Mouse (Mus musculus): ENCODE data around the gene Pnpla1.

DNA sequence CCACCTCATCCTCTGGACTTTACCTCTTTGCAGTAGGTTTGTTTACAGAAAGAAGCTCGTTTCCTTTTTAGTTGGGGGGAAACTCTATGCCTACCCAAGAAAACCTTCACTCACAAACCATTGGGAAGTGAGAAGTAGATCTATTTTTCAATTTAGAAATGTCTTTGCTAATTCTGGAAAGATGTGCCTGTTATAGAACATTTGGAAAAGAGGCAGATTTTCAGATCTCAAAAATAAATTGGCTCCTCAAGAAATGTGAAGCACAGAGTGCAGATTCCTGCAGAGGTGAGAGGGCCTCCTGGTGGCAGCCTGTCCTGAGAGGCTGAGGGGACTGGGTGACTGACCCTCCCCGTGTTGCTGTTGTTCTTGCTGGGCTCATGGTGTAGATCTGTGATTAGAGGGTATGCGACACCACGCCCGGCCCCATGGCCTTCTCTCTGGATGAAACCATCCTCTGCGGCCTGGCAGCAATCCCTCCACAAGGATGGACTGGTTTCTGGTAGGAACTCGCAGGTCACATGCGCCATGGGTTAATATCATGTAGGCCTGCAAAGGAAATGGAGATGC is 30.5 kb upstream of the Pnpla1 start:
- TF ChIP-seq CTCF (IDR thresholded peaks at IDR 0.05; ENCODE audit: low read depth, low read length) = no peak
- TF ChIP-seq POLR2A (IDR thresholded peaks at IDR 0.05; ENCODE audit: insufficient read depth, low read length) = no peak

Data from ES-Bruce4 (cell line).